Mouse (Mus musculus) MEL (cell line): ENCODE measurements around the gene Capn9. TPM values are rescaled to one million over a fixed set of nuclear protein-coding genes. Genes with fewer than 3 reads are reported as not detected.

ENCODE experiments used
- DNase-seq: peaks from one replicate; pipeline ENCODE4 v3.0.0; 2011; ENCODE audit warnings: low read depth, low spot score
- H3K27ac ChIP-seq: 2 replicates; pipeline ENCODE4 v1.5.1; 2012; ENCODE audit warnings: low read depth, mild to moderate bottlenecking, control low read depth, low read length, moderate library complexity; ENCODE audit not compliant: control insufficient read depth
- H3K27me3 ChIP-seq, 2 experiments: fragments of 150-350 bp in 1 of 2; sonication (generic) in 1 of 2; 2 replicates each; pipeline ENCODE4 v1.6.1; 2012; ENCODE audit warnings: low read length in 2 of 2, mild to moderate bottlenecking in 2 of 2, improper control_type of control experiment in 1 of 2, moderate library complexity in 1 of 2; ENCODE audit not compliant: insufficient read depth in 2 of 2, control insufficient read depth in 1 of 2
- H3K36me3 ChIP-seq, 2 experiments: 2 replicates each; pipeline ENCODE4 v1.6.1; 2012 to 2014; ENCODE audit warnings: low read length in 2 of 2, improper control_type of control experiment in 1 of 2, inconsistent platforms in 1 of 2, mild to moderate bottlenecking in 1 of 2; ENCODE audit not compliant: insufficient read depth in 2 of 2, control insufficient read depth in 1 of 2
- H3K4me1 ChIP-seq, 2 experiments: fragments of 150-350 bp in 1 of 2; sonication (generic) in 1 of 2; 2 replicates each; pipeline ENCODE4 v1.6.1; 2012; ENCODE audit warnings: low read length in 2 of 2, improper control_type of control experiment in 1 of 2, mild to moderate bottlenecking in 1 of 2; ENCODE audit not compliant: insufficient read depth in 2 of 2, control insufficient read depth in 1 of 2
- H3K4me3 ChIP-seq, 2 experiments: fragments of 150-350 bp in 1 of 2; sonication (generic) in 1 of 2; 2 replicates each; pipeline ENCODE4 v1.5.1; 2012; ENCODE audit warnings: low read depth in 2 of 2, low read length in 2 of 2, mild to moderate bottlenecking in 2 of 2, moderate library complexity in 2 of 2, control low read depth in 1 of 2, improper control_type of control experiment in 1 of 2; ENCODE audit not compliant: control insufficient read depth in 1 of 2, insufficient read depth in 1 of 2
- H3K79me2 ChIP-seq: 2 replicates; pipeline ENCODE4 v1.6.1; 2012; ENCODE audit warnings: mild to moderate bottlenecking, low read length, moderate library complexity; ENCODE audit not compliant: control insufficient read depth, poor library complexity, insufficient read depth
- H3K9ac ChIP-seq: 2 replicates; pipeline ENCODE4 v1.6.1; 2012; ENCODE audit warnings: low read depth, mild to moderate bottlenecking, control low read depth, low read length, moderate library complexity; ENCODE audit not compliant: control insufficient read depth, poor library complexity, severe bottlenecking
- H3K9me3 ChIP-seq: fragments of 150-350 bp; sonication (generic); replicated peaks from 2 replicates; pipeline ENCODE4 v1.6.1; 2012; ENCODE audit warnings: mild to moderate bottlenecking, low read length, improper control_type of control experiment, moderate library complexity; ENCODE audit not compliant: insufficient read depth
- CHD1 ChIP-seq: IDR thresholded peaks from 2 replicates; pipeline ENCODE4 v1.6.1; 2012; ENCODE audit warnings: low read depth, mild to moderate bottlenecking, inconsistent platforms, low read length, improper control_type of control experiment
- CTCF ChIP-seq, 3 experiments: IDR thresholded peaks in 2 of 3; conservative IDR thresholded peaks in 1 of 3; 2 replicates each; pipeline ENCODE4 v1.5.1; 2011 to 2012; ENCODE audit warnings: low read length in 3 of 3, low read depth in 2 of 3, mild to moderate bottlenecking in 2 of 3, improper control_type of control experiment in 1 of 3, inconsistent platforms in 1 of 3, mixed read lengths in 1 of 3, moderate library complexity in 1 of 3; ENCODE audit not compliant: control insufficient read depth in 1 of 3, insufficient read depth in 1 of 3, poor library complexity in 1 of 3, severe bottlenecking in 1 of 3
- ELF1 ChIP-seq: IDR thresholded peaks from 2 replicates; pipeline ENCODE4 v1.6.1; 2014; ENCODE audit warnings: low read depth, mild to moderate bottlenecking, inconsistent platforms, low read length, improper control_type of control experiment, moderate library complexity
- EP300 ChIP-seq, 2 experiments: IDR thresholded peaks; 2 replicates each; pipeline ENCODE4 v1.6.1; 2011; ENCODE audit warnings: improper control_type of control experiment in 2 of 2, low read length in 2 of 2, low read depth in 1 of 2, mild to moderate bottlenecking in 1 of 2
- GABPA ChIP-seq: IDR thresholded peaks from 2 replicates; pipeline ENCODE4 v1.6.1; 2012; ENCODE audit warnings: low read depth, mild to moderate bottlenecking, inconsistent platforms, low read length, improper control_type of control experiment, moderate library complexity
- JUND ChIP-seq: IDR thresholded peaks from 2 replicates; pipeline ENCODE4 v1.6.1; 2011; ENCODE audit warnings: low read depth, mild to moderate bottlenecking, improper control_type of control experiment, low read length
- KAT2A ChIP-seq: conservative IDR thresholded peaks from 2 replicates; pipeline ENCODE4 v1.6.1; 2012; ENCODE audit warnings: low read depth, low read length, improper control_type of control experiment, inconsistent platforms
- MAFK ChIP-seq: IDR thresholded peaks from 2 replicates; pipeline ENCODE4 v1.6.1; 2011; ENCODE audit warnings: low read depth, mild to moderate bottlenecking, low read length, improper control_type of control experiment, borderline replicate concordance
- MXI1 ChIP-seq: IDR thresholded peaks from 2 replicates; pipeline ENCODE4 v1.6.1; 2011; ENCODE audit warnings: mild to moderate bottlenecking, low read depth, low read length, improper control_type of control experiment
- MYB ChIP-seq: IDR thresholded peaks from 2 replicates; pipeline ENCODE4 v1.6.1; 2011; ENCODE audit warnings: mild to moderate bottlenecking, low read depth, low read length, improper control_type of control experiment
- NELFE ChIP-seq: IDR thresholded peaks from 2 replicates; pipeline ENCODE4 v1.6.1; 2011; ENCODE audit warnings: low read depth, low read length, improper control_type of control experiment
- POLR2AphosphoS5 ChIP-seq: IDR thresholded peaks from 2 replicates; pipeline ENCODE4 v1.6.1; 2012; ENCODE audit warnings: low read depth, borderline replicate concordance, mild to moderate bottlenecking, inconsistent platforms, low read length, moderate library complexity, mixed read lengths
- RAD21 ChIP-seq: IDR thresholded peaks from 2 replicates; pipeline ENCODE4 v1.6.1; 2011; ENCODE audit warnings: mild to moderate bottlenecking, low read depth, low read length, improper control_type of control experiment
- TAL1 ChIP-seq: IDR thresholded peaks from 2 replicates; pipeline ENCODE4 v1.6.1; 2012; ENCODE audit warnings: mild to moderate bottlenecking, inconsistent platforms, low read length, moderate library complexity, mixed read lengths
- TBP ChIP-seq: IDR thresholded peaks from 2 replicates; pipeline ENCODE4 v1.8.0; 2011; ENCODE audit warnings: low read depth, low read length, improper control_type of control experiment
- TCF12 ChIP-seq: IDR thresholded peaks from 2 replicates; pipeline ENCODE4 v1.6.1; 2014; ENCODE audit warnings: low read depth, mild to moderate bottlenecking, inconsistent platforms, low read length, improper control_type of control experiment, moderate library complexity
- USF1 ChIP-seq: IDR thresholded peaks from 2 replicates; pipeline ENCODE4 v1.6.1; 2014; ENCODE audit warnings: low read depth, mild to moderate bottlenecking, inconsistent platforms, low read length, improper control_type of control experiment, moderate library complexity
- USF2 ChIP-seq, 2 experiments: IDR thresholded peaks; 2 replicates each; pipeline ENCODE4 v1.6.1; 2011 to 2012; ENCODE audit warnings: improper control_type of control experiment in 2 of 2, low read length in 2 of 2, borderline replicate concordance in 1 of 2, inconsistent platforms in 1 of 2, low read depth in 1 of 2, mild to moderate bottlenecking in 1 of 2; ENCODE audit not compliant: insufficient read depth in 1 of 2
- ZC3H11A ChIP-seq: IDR thresholded peaks from 2 replicates; pipeline ENCODE4 v1.6.1; 2012; ENCODE audit warnings: low read depth, mild to moderate bottlenecking, inconsistent platforms, low read length, improper control_type of control experiment
- ZKSCAN1 ChIP-seq: IDR thresholded peaks from 2 replicates; pipeline ENCODE4 v1.6.1; 2012; ENCODE audit warnings: low read depth, mild to moderate bottlenecking, inconsistent platforms, low read length, improper control_type of control experiment, moderate library complexity
- ZNF384 ChIP-seq: IDR thresholded peaks from 2 replicates; pipeline ENCODE4 v1.6.1; 2012; ENCODE audit warnings: low read depth, mild to moderate bottlenecking, inconsistent platforms, low read length, improper control_type of control experiment
- polyA plus RNA-seq, 2 experiments: library from polyadenylated mRNA; stranded (reverse) in 1 of 2; unstranded in 1 of 2; fragments of >175 nt in 1 of 2; fragments of >200 nt in 1 of 2; gene quantifications; 2 replicates each; pipeline versions ENCODE4 v1.2.1 to v1.2.4; 2012; ENCODE audit warnings: low replicate concordance in 2 of 2, low read depth in 1 of 2; ENCODE audit not compliant: insufficient read length in 2 of 2, insufficient read depth in 1 of 2, missing spikeins in 1 of 2
- total RNA-seq: library from RNA; depleted of rRNA; stranded (reverse); fragments of 300-350 nt; gene quantifications from 2 replicates; pipeline ENCODE4 v1.2.3, GENCODE M21; 2012

Capn9 gene
- total and polyA plus RNA-seq, 3 experiments, result not detected

- DNase-seq, result no peak
- H3K9ac ChIP-seq, result no peak overlapping the region
- H3K27ac ChIP-seq, result no peak overlapping the region
- TF ChIP-seq CTCF (IDR thresholded peaks at IDR 0.05 in 2 of 3, conservative IDR thresholded peaks at IDR 0.05 in 1 of 3; ENCODE audit: control insufficient read depth in 1 of 3, insufficient read depth in 1 of 3, low read depth in 2 of 3, low read length in 3 of 3, poor library complexity in 1 of 3, severe bottlenecking in 1 of 3) (no peak), ZC3H11A (no peak), EP300 (IDR thresholded peaks at IDR 0.05; ENCODE audit: low read depth in 1 of 2, low read length in 2 of 2) (no peak), CHD1 (no peak), ELF1 (no peak), TAL1 (no peak), USF1 (no peak), ZKSCAN1 (no peak), POLR2AphosphoS5 (no peak), JUND (no peak), TCF12 (no peak), NELFE (no peak), ZNF384 (no peak), RAD21 (no peak), TBP (no peak), USF2 (IDR thresholded peaks at IDR 0.05; ENCODE audit: borderline replicate concordance in 1 of 2, insufficient read depth in 1 of 2, low read depth in 1 of 2, low read length in 2 of 2) (no peak), GABPA (no peak), MAFK (no peak)
- no peaks in the 10 kb centered on the region for H3K79me2 ChIP-seq
- H3K27me3 ChIP-seq, result no peaks in the 10 kb centered on the region; a peak in 2 of 4 replicates
- no peak overlapping the region for H3K4me3 ChIP-seq
- H3K4me1 ChIP-seq, result peaks cover 0 to 9% of the 10 kb centered on the region in 2 experiments; a peak in 2 of 4 replicates
- H3K36me3 ChIP-seq, result peaks cover 0 to 2% of the 10 kb centered on the region in 2 experiments; a peak in 1 of 4 replicates
- H3K9me3 ChIP-seq, result no peaks in the 10 kb centered on the region
Measured at GRCm38 (mm10) chr8:124586556-124586955, 10.6 kb downstream of the Capn9 start.

DNA sequence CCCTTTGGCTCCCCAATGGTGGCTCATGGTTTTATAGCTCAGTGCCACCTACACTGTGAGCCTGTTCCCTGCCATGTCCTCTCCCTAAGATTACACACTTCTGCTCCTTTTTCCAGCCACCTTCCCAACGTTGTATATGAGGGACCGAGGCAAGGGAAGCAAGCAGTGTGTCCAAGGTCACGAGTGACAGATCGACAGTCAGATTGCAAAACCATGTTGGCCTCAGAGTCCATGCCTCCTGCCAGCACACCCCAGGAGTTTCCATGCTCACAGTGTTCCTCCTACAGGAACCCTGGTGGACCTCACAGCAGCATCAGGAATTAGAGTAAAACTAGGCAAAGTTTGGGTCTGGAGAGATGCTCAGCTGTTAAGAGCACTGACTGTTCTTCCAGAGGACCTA, 13.5 kb downstream of the Capn9 start:
- no peak overlapping the region for H3K9ac ChIP-seq
- no peaks in the 10 kb centered on the region for H3K9me3 ChIP-seq
- H3K27me3 ChIP-seq, result no peaks in the 10 kb centered on the region; a peak in 2 of 4 replicates
- no peak overlapping the region for H3K27ac ChIP-seq
- peaks cover 0 to 2% of the 10 kb centered on the region in 2 experiments; a peak in 1 of 4 replicates for H3K36me3 ChIP-seq
- TF ChIP-seq MYB (no peak), TAL1 (no peak), KAT2A (no peak), ELF1 (no peak), USF2 (IDR thresholded peaks at IDR 0.05; ENCODE audit: borderline replicate concordance in 1 of 2, insufficient read depth in 1 of 2, low read depth in 1 of 2, low read length in 2 of 2) (no peak), CTCF (IDR thresholded peaks at IDR 0.05 in 2 of 3, conservative IDR thresholded peaks at IDR 0.05 in 1 of 3; ENCODE audit: control insufficient read depth in 1 of 3, insufficient read depth in 1 of 3, low read depth in 2 of 3, low read length in 3 of 3, poor library complexity in 1 of 3, severe bottlenecking in 1 of 3) (no peak), MXI1 (no peak)
- H3K4me1 ChIP-seq, result peaks cover 0 to 9% of the 10 kb centered on the region in 2 experiments; a peak in 2 of 4 replicates
- no peak overlapping the region for H3K4me3 ChIP-seq
- H3K79me2 ChIP-seq, result no peaks in the 10 kb centered on the region
- no peak for DNase-seq
